Mouse (Mus musculus): Measurements from ENCODE around the gene Armc12. TPM values are rescaled to one million over a fixed set of nuclear protein-coding genes. Genes with fewer than 3 reads are reported as not detected.
A peak's percentile ranks its signal among the peaks of the same experiment; 100 is the strongest.

Armc12 gene
- total and polyA plus RNA-seq, 3 experiments, result 0.15 TPM; not detected in 2

DNA sequence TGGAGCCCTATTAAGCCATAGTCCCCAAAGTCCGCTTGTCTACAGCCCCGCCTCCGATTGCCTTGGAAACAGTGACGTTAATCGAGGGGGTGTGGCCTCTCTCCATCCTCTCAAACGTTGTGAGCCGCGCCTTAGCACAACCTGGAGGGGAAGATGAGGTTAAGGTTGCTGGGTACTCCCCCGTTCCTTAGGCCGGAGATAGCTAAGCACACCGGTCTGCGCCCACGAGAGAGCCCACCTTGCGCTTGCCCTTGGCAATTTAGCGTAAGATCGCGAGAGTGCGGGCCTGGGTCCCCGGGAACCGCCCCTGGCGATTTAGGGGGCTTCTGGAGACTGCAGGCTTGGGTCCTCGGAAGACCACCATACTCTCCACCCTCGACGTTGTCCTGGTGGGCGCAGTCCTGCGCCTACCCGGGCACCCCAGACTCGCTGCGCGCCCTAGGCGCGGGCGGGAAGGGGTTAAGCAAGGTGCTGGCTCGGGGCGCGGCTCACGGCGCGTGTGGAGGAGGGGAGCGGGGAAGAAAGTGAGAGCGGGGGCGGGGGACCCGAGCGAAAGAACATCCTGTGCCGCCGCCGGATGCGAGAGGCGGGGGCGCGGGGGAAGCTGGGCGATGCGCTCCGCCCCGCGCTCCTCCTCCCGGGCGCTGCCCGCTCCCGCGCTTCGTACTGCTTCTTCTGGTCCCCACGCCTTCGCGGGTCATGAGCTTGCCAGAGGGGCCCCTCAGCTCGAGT lies 7.8 kb upstream of the Armc12 start (continued):
- TF ChIP-seq NRF1 (IDR thresholded peaks at IDR 0.05; ENCODE audit: insufficient read depth, low read depth, low read length, poor library complexity, severe bottlenecking) (no peak), JUND (IDR thresholded peaks at IDR 0.05; ENCODE audit: low read depth, low read length) (no peak), NELFE (IDR thresholded peaks at IDR 0.05; ENCODE audit: low read depth, low read length) (peak; percentile 67), EP300 (IDR thresholded peaks at IDR 0.05; ENCODE audit: low read depth in 1 of 2, low read length in 2 of 2) (peak in 1 of 2 experiments; percentile 69; a peak in 2 of 4 replicates), HCFC1 (IDR thresholded peaks at IDR 0.05; ENCODE audit: low read depth, low read length) (peak; percentile 71), MAX (IDR thresholded peaks at IDR 0.05; ENCODE audit: low read length) (no peak; the same call in 1 of the 2 replicates), SIN3A (IDR thresholded peaks at IDR 0.05; ENCODE audit: low read length) (no peak; the same call in 1 of the 2 replicates), TAL1 (IDR thresholded peaks at IDR 0.05; ENCODE audit: low read length) (no peak), ZC3H11A (IDR thresholded peaks at IDR 0.05; ENCODE audit: low read depth, low read length) (no peak), POLR2AphosphoS2 (IDR thresholded peaks at IDR 0.05; ENCODE audit: low read length) (peak; percentile 60; the same call in 1 of the 2 replicates), ETS1 (IDR thresholded peaks at IDR 0.05; ENCODE audit: low read depth, low read length) (peak; percentile 55), SMC3 (IDR thresholded peaks at IDR 0.05; ENCODE audit: low read depth, low read length) (no peak)

DNA sequence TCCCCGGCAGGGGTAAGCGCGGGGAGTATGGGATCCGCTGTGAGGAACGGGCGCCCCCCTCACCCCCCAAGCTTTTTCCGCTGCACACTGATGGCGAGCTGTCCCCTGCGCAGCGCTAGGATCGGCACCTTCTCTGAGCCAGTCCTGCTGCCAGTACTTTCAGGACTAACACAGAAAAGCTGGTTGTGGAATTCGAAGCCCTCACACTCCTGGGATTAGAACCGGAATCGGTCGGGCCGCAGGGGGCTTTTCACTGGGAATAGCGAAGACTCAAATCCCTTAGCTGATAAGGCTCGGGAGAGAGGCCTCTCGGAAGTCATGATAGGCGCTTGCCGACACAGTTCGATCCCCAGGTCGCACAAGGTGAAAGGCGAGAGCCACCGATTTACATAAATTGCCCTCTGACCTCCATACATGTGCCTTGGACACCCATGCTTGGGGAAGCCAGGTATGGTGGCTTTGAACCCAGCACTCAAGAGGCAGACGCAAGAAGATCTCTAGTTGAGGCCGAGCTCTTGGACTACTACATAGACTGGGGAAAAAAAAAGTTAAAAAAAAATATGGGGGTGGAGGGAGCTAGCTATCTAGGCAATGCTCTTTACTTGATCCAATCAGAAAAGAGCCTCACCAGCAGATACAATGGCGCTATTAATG lies 7.1 kb upstream of the Armc12 start:
- peak overlapping the region; percentile 61 to 63 for H3K4me3 ChIP-seq (ENCODE audit: control insufficient read depth in 1 of 2, insufficient read depth in 1 of 2, low read depth in 2 of 2, low read length in 2 of 2)
- H3K36me3 ChIP-seq (ENCODE audit: control insufficient read depth in 1 of 2, insufficient read depth in 2 of 2, low read length in 2 of 2), result peaks cover 0 to 25% of the 10 kb centered on the region in 2 experiments; a peak in 2 of 4 replicates
- no peaks in the 10 kb centered on the region for H3K27me3 ChIP-seq (ENCODE audit: control insufficient read depth in 1 of 2, insufficient read depth in 2 of 2, low read length in 2 of 2)
- H3K9me3 ChIP-seq (replicated peaks; ENCODE audit: insufficient read depth, low read length), result no peaks in the 10 kb centered on the region
- peak overlapping the region; percentile 93 for H3K27ac ChIP-seq (ENCODE audit: control insufficient read depth, low read depth, low read length)
- peaks cover 8 to 34% of the 10 kb centered on the region in 2 experiments; a peak in 3 of 4 replicates for H3K4me1 ChIP-seq (ENCODE audit: control insufficient read depth in 1 of 2, insufficient read depth in 2 of 2, low read length in 2 of 2)
- H3K9ac ChIP-seq (ENCODE audit: control insufficient read depth, low read depth, low read length, poor library complexity, severe bottlenecking), result peak overlapping the region; percentile 94
- peak; percentile 84 for DNase-seq (ENCODE audit: low read depth, low spot score)
- H3K79me2 ChIP-seq (ENCODE audit: control insufficient read depth, insufficient read depth, low read length, poor library complexity), result peaks cover 5% of the 10 kb centered on the region; the same call in 1 of the 2 replicates
- peak; percentile 34; the same call in 1 of the 2 replicates for TF ChIP-seq MEF2A (IDR thresholded peaks at IDR 0.05; ENCODE audit: extremely low read depth, insufficient replicate concordance, low read depth, low read length, poor library complexity, severe bottlenecking)
- TF ChIP-seq MXI1 (IDR thresholded peaks at IDR 0.05; ENCODE audit: low read depth, low read length), result peak; percentile 43
- peak; percentile 63 for TF ChIP-seq MYC (IDR thresholded peaks at IDR 0.05; ENCODE audit: low read depth, low read length)
- TF ChIP-seq RAD21 (IDR thresholded peaks at IDR 0.05; ENCODE audit: low read depth, low read length), result no peak
- TF ChIP-seq TCF12 (IDR thresholded peaks at IDR 0.05; ENCODE audit: low read depth, low read length), result no peak
- peak; percentile 12; the same call in 1 of the 2 replicates for TF ChIP-seq ELF1 (IDR thresholded peaks at IDR 0.05; ENCODE audit: low read depth, low read length)
- peak in 1 of 2 experiments; percentile 29; a peak in 1 of 4 replicates for TF ChIP-seq EP300 (IDR thresholded peaks at IDR 0.05; ENCODE audit: low read depth in 1 of 2, low read length in 2 of 2)
- TF ChIP-seq ETS1 (IDR thresholded peaks at IDR 0.05; ENCODE audit: low read depth, low read length), result peak; percentile 50
- TF ChIP-seq ZKSCAN1 (IDR thresholded peaks at IDR 0.05; ENCODE audit: low read depth, low read length), result no peak
- TF ChIP-seq ZC3H11A (IDR thresholded peaks at IDR 0.05; ENCODE audit: low read depth, low read length), result no peak
- TF ChIP-seq ZNF384 (IDR thresholded peaks at IDR 0.05; ENCODE audit: low read depth, low read length), result peak; percentile 96
- 0 out of 2 replicates have a peak, but pooled peaks have one; percentile 21 for TF ChIP-seq MYB (IDR thresholded peaks at IDR 0.05; ENCODE audit: low read depth, low read length)
- no peak for TF ChIP-seq KAT2A (conservative IDR thresholded peaks at IDR 0.05; ENCODE audit: low read depth, low read length)
- no peak for TF ChIP-seq GABPA (IDR thresholded peaks at IDR 0.05; ENCODE audit: low read depth, low read length)
- 0 out of 2 replicates have a peak, but pooled peaks have one; percentile 21 for TF ChIP-seq CHD2 (IDR thresholded peaks at IDR 0.05; ENCODE audit: low read length)
- peak; percentile 70 for TF ChIP-seq TBP (IDR thresholded peaks at IDR 0.05; ENCODE audit: low read depth, low read length)
- TF ChIP-seq CTCF (IDR thresholded peaks at IDR 0.05 in 2 of 3, conservative IDR thresholded peaks at IDR 0.05 in 1 of 3; ENCODE audit: control insufficient read depth in 1 of 3, insufficient read depth in 1 of 3, low read depth in 2 of 3, low read length in 3 of 3, poor library complexity in 1 of 3, severe bottlenecking in 1 of 3), result no peak
- peak; percentile 48 to 71; a peak in 3 of 4 replicates for TF ChIP-seq POLR2A (IDR thresholded peaks at IDR 0.05; ENCODE audit: control insufficient read depth in 1 of 2, insufficient read depth in 1 of 2, low read depth in 1 of 2, low read length in 2 of 2, poor library complexity in 1 of 2)
- no peak for TF ChIP-seq POLR2AphosphoS5 (IDR thresholded peaks at IDR 0.05; ENCODE audit: borderline replicate concordance, low read depth, low read length)
- no peak for TF ChIP-seq USF1 (IDR thresholded peaks at IDR 0.05; ENCODE audit: low read depth, low read length)
- TF ChIP-seq GATA1 (IDR thresholded peaks at IDR 0.05; ENCODE audit: low read depth, low read length), result peak; percentile 30; the same call in 1 of the 2 replicates
- TF ChIP-seq RCOR1 (IDR thresholded peaks at IDR 0.05; ENCODE audit: low read depth, low read length), result peak; percentile 42; the same call in 1 of the 2 replicates
- no peak for TF ChIP-seq NRF1 (IDR thresholded peaks at IDR 0.05; ENCODE audit: insufficient read depth, low read depth, low read length, poor library complexity, severe bottlenecking)
- peak; percentile 84 for TF ChIP-seq ZMIZ1 (IDR thresholded peaks at IDR 0.05; ENCODE audit: low read depth, low read length)
